Mouse (Mus musculus) cortical plate, adult 2 months (tissue): ENCODE data around the gene Ptma.

Experiments used
- CTCF ChIP-seq: fragments of 200-500 bp; IDR thresholded peaks from 2 replicates; pipeline ENCODE4 v1.5.1; 2011; ENCODE audit warnings: mild to moderate bottlenecking, control low read depth, low read length; ENCODE audit not compliant: insufficient read depth; ENCODE audit errors: extremely low read depth
- POLR2A ChIP-seq: fragments of 200-500 bp; IDR thresholded peaks from 2 replicates; pipeline ENCODE4 v1.6.1; 2011; ENCODE audit warnings: mild to moderate bottlenecking, low read length, control low read depth; ENCODE audit not compliant: insufficient read depth; ENCODE audit errors: extremely low read depth

DNA sequence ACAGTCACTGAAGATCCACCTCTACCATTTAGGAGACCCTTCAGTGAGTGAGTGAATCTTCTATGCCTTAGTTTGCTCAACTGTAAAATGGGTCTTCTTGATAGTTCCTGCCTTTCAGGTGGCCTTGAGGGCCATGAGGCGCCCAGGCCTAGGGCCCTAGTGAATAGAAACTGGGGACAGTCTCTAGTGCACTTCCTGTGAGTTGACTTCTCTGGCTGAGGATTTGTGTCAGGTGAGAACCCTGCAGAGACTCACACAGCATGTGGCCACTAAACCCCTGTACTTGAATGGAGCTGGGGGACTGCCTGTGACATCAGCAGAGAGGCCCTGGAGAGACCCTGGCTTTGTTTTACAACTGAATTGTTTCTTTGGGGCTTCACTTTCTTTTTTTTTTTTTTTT lies 16.3 kb upstream of the Ptma start:
- no peak for TF ChIP-seq POLR2A
- no peak for TF ChIP-seq CTCF
